Mouse (Mus musculus) 3134 (cell line): Measurements from ENCODE around the gene Obox2.
"Not testable (repeated sequence)": the region's sequence is repeated elsewhere in the genome, so short reads cannot be mapped to it uniquely, and the experiment has no call there.

Experiments
- DNase-seq: peaks from one replicate; pipeline ENCODE4 v3.0.0-alpha.2; 2011; ENCODE audit warnings: low spot score; ENCODE audit not compliant: insufficient read length; ENCODE audit errors: extremely low read depth

Obox2 gene

DNA sequence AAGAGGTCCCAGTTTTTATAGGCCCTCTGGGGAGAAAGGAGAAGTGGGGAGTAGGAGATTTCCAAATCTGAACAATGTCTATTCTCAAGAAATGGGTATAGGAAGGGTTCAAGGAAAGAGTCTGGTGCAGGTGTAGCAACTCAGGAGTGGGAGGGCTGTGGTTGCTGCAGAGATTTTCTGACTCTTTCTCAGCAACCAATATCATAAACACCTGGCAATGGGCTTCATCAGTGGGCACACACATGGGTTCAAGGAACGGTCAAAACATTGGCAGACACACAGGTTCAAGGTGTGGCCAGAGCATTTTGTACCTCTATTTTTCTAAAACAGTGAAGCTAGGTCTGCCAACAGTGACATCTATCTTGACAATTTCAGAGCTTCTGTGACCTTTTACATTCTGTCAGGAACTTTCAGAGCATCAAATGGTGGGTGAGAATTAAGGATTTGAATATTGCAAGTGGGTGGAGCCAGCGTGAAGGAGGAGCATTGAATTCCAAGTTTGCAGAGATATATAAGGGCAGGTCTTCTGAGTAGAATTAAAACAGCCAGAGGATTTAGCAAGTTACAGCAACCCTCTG, at the start of gene Obox2, which contains the start of gene Obox1:
TSS of gene Obox2 (plus strand) at position 301 of the 578 bp plus-strand sequence.
TSS of gene Obox1 (plus strand) at position 528 of the 578 bp plus-strand sequence.
- not testable (repeated sequence) for DNase-seq

GRCm38 (mm10) chr7:15399147-15399874, 10.8 kb downstream of the Obox2 start:
- DNase-seq, result not testable (repeated sequence)

DNA sequence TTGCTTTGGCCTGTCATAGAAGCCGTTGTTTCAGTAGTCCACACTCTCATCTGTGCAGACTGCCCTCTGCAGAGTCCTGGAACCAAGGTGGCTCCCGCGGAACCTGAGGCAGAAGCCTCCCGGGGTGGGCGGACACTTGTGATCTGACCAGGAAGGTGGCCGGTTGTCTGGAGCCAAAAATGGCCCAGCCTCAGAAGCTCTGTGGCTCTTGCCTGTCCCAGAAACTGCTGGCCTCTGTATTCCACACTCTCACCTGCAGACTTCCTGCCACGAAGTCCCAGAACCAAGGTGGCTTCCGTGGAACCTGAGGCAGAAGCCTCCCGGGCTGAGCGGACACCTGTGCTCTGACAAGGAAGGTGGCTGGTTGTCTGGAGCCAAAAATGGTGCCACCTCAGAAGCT, 18.3 kb downstream of the Obox2 start:
- DNase-seq, result not testable (repeated sequence)

GRCm38 (mm10) chr7:15418046-15418445, 29.5 kb downstream of the Obox2 start:
- not testable (repeated sequence) for DNase-seq

- not testable (repeated sequence) for DNase-seq
Measured at GRCm38 (mm10) chr7:15425537-15425936, 37.0 kb downstream of the Obox2 start.
